Mouse (Mus musculus): ENCODE measurements around the gene Inppl1.

Inppl1 gene

DNA sequence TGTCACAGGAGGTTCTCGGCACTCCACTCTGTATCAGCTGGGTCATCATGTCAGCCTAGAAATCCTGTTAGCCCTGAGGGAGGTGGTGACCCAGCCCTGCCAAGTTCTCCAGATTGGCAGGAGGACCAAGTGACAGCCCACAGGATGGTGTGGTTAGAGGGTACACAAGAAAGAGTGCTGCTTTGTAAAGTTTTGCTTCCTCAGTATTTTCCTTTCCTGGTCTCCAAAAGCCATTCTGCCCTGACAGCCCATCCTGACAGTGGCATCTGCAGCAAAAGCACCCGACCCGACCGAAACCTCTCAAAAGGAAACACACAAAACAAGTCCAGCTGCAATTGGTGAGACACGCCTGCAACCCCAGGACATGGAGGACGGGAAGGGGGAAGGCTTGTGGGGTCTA lies 6.2 kb upstream of the Inppl1 start:
- DNase-seq (ENCODE audit: low spot score in 2 of 2): no peak

DNA sequence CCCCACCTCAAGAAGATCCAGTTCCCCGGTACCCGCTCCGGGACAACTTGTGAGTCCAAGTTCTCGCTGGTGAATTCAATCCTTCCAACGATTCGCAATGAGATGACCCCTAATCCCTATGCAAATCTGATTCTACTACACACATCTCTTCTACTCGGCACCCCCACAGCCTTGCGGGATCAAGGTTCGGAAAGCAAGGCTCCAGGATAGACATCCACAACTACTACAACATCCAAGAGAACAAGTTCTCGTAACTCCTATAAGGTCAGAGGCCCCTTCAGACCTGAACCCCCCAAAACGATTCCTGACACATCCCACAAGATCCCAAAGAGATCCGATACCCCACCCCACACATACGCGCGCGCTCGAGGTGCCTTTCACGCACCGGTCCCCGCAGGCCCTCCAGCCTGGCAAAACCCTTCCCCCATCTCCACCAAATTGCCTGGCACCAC lies 849 bp downstream of the Inppl1 start:
- DNase-seq (ENCODE audit: low spot score in 2 of 2): peak in 1 of 2 experiments; percentile 22

DNA sequence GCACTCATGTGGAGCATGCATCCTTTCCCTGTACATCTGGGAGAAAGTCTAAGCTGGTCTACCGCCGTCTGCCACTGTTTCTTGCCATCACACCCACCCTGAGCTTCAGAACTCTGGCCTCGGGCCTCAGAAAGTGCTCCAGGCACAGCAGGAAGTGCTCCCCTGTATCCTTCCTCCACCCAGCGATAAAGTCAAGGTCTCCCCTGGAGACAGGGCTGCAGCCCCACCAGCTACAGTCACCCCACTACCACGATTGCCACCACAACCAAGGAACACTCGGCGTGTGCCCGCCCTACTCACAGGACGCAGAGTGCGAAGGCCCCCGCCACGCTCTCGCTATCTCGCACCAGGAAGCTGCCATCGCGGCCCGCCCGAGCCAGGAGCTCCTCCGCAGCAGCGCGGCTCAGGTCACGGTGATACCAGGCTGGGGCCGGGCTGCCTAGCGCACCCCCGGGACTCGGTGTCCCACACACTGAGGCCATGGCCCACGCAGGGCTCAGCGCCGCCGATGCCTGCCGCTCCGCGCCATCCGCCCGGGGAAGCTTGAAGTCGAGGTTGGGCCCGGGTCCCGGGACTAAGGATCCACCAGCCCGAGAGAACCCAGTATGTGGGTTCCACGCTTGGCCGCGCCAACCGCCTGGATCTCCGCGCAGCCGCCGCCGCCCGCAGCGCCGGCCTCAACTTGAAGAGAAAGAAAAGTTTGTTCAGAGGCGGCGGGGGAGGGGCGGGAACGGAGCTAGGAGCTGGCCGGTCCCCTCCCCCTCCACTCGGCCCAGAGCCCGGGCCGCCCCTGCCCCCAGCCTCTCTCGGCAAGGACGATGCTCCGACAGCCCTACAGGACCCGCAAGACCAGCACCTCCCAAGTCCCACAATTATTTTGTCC lies 1.5 kb downstream of the Inppl1 start:
- peak in 1 of 2 experiments; percentile 55 for DNase-seq (ENCODE audit: low spot score in 2 of 2)

DNA sequence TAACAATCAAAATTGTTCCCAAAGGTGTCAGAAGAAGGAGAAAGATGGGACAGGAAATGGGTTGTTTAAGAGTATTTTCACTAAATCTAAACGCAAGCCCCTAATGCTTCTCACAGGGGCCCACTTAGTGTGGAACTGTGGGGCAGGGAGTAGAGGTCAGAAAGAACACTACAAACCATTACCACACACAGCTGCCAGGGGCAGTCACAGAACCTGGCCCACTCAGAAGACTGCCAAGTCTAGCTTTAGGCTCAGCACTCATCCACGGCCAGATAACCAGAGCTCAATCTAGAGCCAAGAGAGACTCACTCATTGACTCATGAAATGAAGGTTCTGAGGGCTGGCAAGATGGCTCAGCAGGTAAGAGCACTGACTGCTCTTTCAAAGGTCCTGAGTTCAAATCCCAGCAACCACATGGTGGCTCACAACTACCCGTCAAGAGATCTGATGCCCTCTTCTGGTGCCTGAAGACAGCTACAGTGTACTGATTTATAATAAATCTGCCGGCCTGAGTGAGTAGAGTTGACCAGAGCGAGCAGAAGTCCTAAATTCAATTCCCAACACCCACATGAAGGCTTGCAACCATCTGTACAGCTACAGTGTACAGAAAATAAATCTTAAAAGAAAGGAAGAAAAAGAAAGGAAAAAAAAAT lies 2.4 kb downstream of the Inppl1 start:
- no peak for DNase-seq (ENCODE audit: low spot score in 2 of 2)

DNA sequence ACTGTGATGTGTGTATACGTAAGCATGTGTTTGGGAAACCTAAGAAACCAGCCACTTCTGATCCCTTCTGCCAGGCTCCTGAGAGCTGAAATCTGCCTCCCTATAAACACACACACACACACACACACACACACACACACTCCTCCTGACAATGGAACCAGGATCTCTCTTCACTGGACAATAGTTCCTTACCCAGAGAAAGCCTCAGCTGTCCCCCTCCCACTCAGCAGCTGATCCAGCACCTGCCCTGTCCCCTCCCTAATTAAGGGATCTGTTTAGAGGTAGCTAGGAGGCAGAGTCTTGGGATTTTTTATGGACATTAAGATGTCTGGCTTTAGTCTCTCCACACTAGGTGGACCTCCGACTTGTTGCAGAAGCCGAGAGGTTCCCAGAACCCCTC lies 3.1 kb downstream of the Inppl1 start:
- no peak for DNase-seq (ENCODE audit: low spot score in 2 of 2)

DNA sequence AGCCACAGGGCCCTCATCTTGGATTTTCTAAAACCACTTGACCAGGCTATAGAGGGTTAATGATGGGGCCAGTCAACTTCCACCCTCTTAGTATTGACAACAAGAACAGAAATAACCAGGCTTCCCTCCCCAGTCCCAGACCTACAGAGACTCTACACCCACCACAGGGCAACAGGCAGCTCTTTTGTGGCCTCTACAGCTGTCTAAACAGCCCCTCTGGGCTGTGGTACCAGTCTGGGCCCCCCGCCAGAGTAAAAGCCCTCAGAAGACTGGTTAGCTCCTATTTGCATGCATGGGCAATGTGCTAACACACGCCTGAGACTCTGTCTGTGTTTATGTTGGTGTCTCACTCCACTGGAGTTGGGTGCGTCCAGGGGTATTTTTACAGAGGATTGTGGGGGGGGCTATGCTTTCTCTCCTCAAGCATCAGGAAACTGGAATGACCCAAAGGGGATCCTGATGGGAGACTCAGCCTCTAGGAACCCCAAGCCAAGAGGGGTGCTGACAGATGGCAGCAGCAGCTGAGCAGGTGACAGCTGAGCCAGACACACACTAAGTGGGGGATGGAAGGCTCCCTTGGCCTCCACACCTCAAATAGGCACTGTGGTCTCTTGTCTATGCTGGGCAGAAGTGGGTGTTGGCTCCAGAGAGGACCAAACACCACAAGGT lies 4.0 kb downstream of the Inppl1 start:
- DNase-seq (ENCODE audit: low spot score in 2 of 2): peak in 1 of 2 experiments; percentile 33

DNA sequence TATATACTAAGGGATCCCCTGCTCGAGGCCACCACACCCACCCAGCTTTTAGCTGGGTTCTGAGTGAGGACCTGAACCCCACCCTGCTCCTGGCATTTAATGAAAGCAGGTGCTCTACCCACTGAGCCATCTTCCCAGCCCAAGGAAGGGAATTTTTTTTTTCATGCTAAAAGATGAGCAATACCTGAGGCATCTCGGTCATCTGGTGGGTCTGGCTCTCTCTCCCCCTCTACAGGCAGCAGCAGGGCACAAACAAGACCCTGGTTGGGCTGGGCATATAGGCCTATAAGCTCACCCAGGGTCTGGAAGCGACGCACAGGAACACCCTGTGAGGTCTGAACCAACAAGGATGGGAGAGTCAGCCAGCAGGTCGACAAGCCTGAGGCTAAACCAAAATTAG lies 4.7 kb downstream of the Inppl1 start:
- DNase-seq (ENCODE audit: low spot score in 2 of 2): no peak

DNA sequence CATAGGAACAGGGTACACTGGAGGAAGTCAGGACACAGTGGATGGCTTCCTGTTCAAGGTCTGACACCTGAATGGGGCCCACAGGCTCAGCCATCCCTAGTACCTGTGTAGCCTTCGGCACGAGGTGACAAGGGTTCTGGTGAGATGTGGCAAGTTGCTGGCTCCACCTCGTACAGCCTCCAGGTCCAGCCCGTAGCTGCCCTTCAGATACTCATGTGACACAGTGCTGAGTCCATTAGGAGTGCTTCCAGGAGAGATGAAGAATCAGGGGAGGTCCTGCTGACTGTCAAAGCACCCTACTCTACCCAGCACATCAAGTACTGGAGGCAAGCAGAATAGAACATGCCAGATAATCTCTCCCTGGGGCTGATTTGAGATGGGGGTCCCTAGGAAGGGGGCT lies 5.7 kb downstream of the Inppl1 start:
- no peak for DNase-seq (ENCODE audit: low spot score in 2 of 2)

DNA sequence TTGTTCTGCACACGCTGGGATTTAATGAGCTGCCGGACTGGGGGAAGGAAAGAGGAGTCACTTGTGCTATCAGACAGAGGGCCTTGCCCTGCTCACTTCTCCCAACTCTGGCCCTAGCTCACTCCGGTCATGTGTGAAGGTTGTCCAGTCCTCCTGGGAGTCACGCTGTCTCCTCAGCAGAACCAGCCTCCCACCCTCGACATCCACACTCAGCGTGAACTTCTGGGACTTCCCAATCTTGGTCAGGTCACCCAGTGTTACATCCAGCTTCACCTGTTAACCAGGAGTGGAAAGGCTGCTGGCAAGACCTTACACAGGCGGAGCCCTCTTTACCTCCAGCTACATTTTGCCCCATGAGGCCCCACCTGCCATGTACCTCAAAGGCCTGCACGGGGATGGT lies 6.6 kb downstream of the Inppl1 start:
- no peak for DNase-seq (ENCODE audit: low spot score in 2 of 2)

DNA sequence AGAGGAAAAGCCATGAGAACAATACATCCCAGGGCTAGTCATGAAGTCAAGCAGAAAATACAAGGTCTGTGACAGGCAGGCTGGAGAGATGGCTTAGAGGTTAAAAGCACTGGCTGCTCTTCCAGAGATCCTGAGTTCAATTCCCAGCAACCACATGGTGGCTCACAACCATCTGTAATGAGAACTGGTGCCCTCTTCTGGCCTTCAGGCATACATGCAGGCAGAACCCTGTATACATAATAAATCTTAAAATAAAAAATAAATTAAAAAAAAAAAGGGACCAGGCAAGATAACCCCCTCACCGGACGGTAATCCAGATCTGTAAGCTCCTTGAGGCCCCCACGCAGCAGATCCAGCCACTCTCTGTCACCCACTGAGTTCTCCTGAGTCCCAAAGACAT lies 7.7 kb downstream of the Inppl1 start:
- DNase-seq (ENCODE audit: low spot score in 2 of 2): no peak

DNA sequence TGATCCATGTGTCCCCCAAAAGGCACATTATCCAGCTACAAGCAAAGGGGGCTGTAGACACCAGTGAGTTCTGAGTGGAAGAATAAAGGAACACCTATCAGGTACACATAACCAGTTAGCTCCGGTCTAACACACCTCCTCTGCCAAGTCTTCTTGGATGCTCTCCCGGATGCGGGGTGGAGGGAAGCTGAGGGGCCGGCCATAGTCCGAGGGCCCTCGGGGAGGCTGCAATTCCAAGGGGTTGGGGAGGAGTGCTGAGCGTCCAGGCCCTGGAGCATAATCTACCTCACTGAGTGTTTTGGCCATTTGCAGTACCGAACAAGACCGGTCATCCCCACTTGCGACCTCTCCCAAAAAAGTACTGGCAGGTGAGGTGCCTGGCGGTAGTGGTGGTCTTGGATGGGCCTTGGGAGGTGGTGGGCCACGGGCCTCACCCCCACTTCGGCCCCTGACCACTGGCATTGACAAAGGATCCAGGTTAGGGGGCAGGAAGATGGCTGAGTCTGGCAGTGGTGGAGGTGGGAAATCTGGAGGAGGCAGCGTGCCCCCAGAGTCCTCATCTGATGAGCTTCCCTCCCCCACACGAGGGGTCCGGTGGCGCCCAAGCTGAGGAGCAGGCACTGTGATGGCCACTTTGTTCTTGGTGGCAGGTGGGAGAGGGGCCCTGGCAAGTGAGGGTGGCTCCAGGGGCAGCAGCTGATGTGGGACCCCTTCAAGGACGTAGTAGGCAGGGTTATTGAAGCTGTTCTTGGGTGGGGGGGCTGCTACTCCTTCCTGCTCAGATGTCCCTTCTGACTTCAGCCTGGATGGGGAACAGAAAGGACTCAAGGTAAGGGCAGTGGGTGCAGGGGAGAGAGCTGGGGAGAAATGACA lies 14.0 kb downstream of the Inppl1 start:
- no peak for DNase-seq (ENCODE audit: low spot score in 2 of 2)

DNA sequence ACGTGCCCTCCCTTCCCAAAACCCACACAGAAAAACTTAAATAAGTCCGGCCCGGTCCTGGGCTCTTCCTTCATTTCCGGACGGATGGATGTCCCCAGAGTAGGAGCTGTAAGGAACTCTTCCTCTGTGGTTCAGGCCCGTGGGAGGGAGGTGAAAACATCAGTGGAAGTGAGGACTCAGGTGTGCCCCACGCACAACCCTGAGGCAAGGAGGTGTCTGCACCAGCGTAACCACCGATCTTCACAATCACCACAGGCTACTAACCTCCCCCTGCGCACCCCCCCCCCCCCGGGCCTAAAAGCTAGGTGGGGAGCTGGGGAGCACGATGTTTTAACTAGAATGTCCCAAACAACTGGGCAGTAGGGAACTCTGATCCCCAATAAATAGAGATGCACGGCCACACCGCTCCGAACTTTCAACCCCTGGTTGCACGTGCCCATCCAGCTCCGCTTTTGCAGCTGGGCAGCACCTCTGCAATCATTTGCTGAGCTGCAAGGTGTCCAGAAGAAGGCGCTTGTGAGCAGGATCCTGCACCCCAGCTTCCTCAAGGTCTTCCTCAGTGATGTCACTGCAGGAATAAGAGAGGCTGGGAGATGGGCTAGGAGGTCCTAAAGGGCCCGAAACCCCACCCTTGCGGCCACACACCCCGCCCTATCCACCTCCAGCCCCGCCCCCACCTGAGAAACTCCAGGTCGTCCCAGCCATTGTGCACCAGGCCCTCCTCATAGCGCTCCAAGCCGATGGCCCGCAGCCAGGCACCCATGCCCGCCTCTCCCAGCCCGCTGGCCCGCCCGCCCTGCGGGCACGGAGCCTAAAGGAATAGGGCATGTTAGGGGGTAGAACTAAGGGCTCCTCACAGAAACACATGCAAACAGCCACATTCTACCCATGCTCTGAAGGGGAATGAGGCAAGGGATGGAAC lies 14.9 kb downstream of the Inppl1 start:
- no peak for DNase-seq (ENCODE audit: low spot score in 2 of 2)

DNA sequence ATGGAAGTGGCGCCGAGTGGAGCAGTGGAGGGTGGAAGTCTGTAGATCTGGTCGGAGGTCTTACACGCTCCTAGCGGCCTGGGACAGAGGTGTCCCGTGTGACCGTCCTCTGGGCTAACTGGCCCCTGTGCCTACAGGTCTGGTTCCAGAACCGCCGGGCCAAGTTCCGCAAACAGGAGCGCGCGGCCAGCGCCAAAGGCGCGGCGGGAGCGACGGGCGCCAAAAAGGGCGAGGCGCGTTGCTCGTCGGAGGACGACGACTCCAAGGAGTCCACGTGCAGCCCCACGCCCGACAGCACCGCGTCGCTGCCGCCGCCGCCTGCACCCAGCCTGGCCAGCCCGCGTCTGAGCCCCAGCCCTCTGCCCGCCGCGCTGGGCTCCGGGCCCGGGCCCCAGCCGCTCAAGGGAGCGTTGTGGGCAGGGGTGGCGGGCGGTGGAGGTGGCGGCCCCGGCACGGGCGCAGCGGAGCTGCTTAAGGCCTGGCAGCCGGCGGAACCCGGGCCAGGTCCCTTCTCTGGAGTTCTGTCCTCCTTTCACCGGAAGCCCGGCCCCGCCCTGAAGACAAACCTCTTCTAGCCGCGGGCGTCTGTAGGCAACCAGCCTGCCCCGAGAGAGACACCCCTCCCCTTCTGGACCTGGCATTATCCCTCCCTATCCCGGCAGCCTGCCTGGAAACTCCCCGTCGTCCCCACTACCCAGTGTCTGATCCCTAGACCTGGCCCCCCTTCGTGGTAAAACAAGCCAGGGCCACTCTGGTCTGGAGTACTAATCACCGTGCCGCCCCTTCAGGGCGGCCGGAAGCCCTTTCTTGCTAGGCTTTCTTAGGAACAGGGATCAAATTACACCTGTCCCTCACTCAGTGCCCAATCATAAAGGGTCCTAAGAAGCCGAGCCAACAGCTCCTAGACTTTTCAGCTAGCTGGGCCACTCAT lies 16.2 kb downstream of the Inppl1 start:
- peak in 1 of 2 experiments; percentile 21 for DNase-seq (ENCODE audit: low spot score in 2 of 2)

DNA sequence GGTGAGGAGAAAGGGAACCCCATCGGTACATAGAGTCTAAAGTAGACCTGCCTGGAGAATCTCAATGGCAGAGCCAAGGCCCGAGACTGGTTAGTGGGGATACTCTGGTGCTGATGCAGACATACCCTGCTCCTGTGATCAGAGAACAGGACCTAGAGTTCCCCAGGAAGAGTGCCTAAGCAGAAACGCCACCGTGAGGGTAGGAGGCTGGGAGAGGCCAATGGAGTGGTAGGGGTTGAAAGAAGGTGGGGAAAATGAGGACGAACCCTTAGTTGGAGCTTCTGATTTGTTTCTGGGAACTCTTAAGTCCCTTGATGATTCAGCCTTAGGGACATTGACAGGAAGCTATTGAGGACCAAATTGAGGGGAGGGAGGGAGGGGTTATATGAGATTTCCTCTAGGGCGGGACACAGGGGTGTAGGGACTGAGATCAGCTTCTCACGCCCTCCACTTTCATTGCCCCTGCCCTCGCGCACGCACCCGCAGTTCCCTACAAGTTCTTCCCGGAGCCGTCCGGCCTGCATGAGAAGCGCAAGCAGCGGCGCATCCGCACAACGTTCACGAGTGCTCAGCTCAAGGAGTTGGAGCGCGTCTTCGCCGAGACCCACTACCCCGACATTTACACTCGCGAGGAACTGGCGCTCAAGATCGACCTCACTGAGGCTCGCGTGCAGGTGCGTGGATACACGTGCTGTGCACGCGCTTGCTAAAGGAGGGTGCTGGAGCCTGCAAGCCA lies 17.6 kb downstream of the Inppl1 start:
- DNase-seq (ENCODE audit: low spot score in 2 of 2): no peak

DNA sequence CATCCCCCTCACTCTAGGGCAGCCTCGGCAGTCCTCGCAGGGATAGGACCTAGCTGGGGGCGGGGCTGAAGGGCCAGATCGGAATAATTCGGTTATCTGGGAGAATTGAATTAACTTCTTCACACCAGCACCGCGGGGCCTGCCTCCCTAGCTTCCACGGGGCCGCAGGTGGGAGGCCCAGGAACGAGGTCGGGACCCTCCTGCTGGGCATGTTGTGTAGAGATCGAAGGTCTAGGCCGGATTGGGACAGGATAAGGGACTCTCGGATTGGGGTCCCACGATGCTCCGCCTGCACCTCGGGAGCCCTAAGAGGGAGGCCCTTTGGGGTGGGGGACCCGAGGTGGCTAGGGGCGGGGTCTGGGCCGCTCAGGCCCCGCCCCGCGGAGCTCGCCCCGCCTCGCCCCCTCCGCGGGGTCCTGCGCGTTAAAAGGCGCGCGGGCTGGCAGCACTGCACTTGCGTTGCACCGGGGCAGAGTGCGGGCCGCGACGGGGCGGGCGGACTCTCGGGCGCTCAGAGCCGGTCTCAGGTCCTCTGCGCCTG lies 20.1 kb downstream of the Inppl1 start, which contains the start of gene Phox2a:
Phox2a (plus strand) TSS at position 453 of the 541 bp plus-strand sequence.
- no peak for DNase-seq (ENCODE audit: low spot score in 2 of 2)

DNA sequence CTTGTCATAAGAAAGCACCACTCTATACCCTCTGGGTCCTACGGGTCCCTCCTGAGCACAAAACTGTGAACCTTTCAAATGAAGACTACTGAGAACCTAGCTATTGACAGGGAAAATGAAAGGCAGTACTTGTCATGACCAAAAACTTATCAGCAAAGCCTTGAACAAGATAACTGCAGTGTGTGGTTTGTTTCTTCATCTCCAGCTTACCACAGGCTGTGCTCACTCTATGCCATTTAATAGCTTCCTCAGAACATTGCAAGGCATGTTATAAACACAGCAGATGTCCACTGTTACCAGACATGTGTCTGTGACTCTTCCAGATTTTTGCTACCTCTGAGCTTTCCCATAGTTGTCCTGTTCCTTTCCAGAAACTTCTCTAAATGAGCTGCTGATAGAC lies 61.0 kb downstream of the Inppl1 start:
- no peak for DNase-seq (ENCODE audit: low spot score in 2 of 2)

DNA sequence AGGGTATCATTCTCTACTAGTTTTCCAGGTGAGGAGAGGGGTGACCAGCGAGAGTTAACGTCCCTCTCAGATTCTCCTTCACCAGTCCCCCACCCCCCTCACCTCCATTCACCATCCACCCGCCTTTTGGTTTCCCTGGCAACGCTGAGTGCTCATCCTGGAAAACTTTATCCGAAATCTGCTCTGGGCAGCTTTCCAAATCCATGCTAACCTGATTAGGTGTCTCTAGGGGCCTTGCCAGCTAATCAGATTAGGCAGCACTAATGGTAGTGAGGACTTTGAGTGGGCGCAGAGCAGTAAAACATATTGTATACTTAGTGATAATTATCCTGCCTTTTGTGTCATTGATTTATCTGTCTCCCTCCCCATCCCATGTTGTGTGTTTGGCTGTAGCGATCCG lies 65.3 kb downstream of the Inppl1 start:
- peak in 1 of 2 experiments; percentile 16 for DNase-seq (ENCODE audit: low spot score in 2 of 2)

All from cerebellum, postnatal 4 days (tissue).